Mouse (Mus musculus) small intestine, adult 2 months (tissue): ENCODE data around the gene Gm21190. TPM values are rescaled to one million over a fixed set of nuclear protein-coding genes. Genes with fewer than 3 reads are reported as not detected.
"Not testable (repeated sequence)": the region's sequence is repeated elsewhere in the genome, so short reads cannot be mapped to it uniquely, and the experiment has no call there.

ENCODE experiments used
- H3K27ac ChIP-seq: fragments of 200-500 bp; 2 replicates; pipeline ENCODE4 v1.5.1; 2012; ENCODE audit warnings: low read depth, low read length, control low read depth, inconsistent platforms; ENCODE audit not compliant: insufficient read depth
- H3K27me3 ChIP-seq: fragments of 200-500 bp; 2 replicates; pipeline ENCODE4 v1.6.1; 2012; ENCODE audit warnings: mild to moderate bottlenecking, moderate library complexity, low read length, inconsistent platforms; ENCODE audit not compliant: control insufficient read depth, insufficient read depth
- H3K36me3 ChIP-seq: fragments of 200-500 bp; 2 replicates; pipeline ENCODE4 v1.6.1; 2012; ENCODE audit warnings: mild to moderate bottlenecking, low read length, control low read depth, inconsistent platforms; ENCODE audit not compliant: control insufficient read depth, insufficient read depth
- H3K4me1 ChIP-seq: fragments of 200-500 bp; 2 replicates; pipeline ENCODE4 v1.6.1; 2012; ENCODE audit warnings: low read length, inconsistent platforms, mixed read lengths; ENCODE audit not compliant: control insufficient read depth, insufficient read depth, insufficient read length
- H3K4me3 ChIP-seq: fragments of 200-500 bp; 2 replicates; pipeline ENCODE4 v1.5.1; 2012; ENCODE audit warnings: low read depth, mild to moderate bottlenecking, control low read depth, inconsistent platforms, low read length, moderate library complexity
- CTCF ChIP-seq: fragments of 200-500 bp; IDR thresholded peaks from 2 replicates; pipeline ENCODE4 v1.5.1; 2012; ENCODE audit warnings: low read depth, mild to moderate bottlenecking, control low read depth, inconsistent platforms, low read length, moderate library complexity, mixed read lengths; ENCODE audit not compliant: insufficient replicate concordance, insufficient read length; ENCODE audit errors: extremely low read depth
- POLR2A ChIP-seq: fragments of 200-500 bp; IDR thresholded peaks from 2 replicates; pipeline ENCODE4 v1.6.1; 2012; ENCODE audit warnings: low read depth, mild to moderate bottlenecking, control low read depth, inconsistent platforms, low read length, moderate library complexity
- WGBS: fragments of 180-500 bp; shearing (Covaris S2); methylation state at CpG from one replicate; pipeline ENCODE4 v1.1.7; 2018; 5-methylcytosine and 5-hydroxymethylcytosine counted together
- polyA plus RNA-seq: library from polyadenylated mRNA; depleted of rRNA; stranded (reverse); fragments of >200 nt; gene quantifications from 2 replicates; pipeline ENCODE4 v1.2.3, GENCODE M21; 2012; rRNA removed

Gene Gm21190
- polyA plus RNA-seq, 1 experiment, result not detected

DNA sequence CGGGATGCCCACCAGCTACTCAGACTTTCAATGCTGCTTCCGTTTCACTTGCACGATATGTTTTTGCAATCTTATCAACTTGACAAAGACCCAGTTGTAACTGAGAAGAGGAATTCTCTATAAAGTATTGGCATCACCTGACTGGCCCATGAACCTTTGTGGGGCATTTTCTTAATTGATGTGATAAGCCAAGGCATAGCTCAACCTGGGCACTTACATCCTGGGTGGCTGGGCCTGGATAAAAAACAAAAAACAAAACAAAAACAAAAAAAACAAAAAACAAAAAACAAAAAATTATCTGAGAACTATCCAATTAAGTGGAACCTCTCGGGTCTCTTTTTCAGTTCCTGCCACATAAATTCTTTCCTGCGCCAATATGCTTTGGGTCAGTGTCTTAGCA lies 40.3 kb downstream of the Gm21190 start:
- Histone ChIP-seq H3K27ac (no peak overlapping the region), H3K27me3 (no peaks in the 10 kb centered on the region), H3K36me3 (no peaks in the 10 kb centered on the region), H3K4me1 (no peaks in the 10 kb centered on the region), H3K4me3 (no peak overlapping the region)
- WGBS, result 86% methylated on average over 5 of the region's 5 CpGs
- TF ChIP-seq CTCF, result no peak
- no peak for TF ChIP-seq POLR2A

DNA sequence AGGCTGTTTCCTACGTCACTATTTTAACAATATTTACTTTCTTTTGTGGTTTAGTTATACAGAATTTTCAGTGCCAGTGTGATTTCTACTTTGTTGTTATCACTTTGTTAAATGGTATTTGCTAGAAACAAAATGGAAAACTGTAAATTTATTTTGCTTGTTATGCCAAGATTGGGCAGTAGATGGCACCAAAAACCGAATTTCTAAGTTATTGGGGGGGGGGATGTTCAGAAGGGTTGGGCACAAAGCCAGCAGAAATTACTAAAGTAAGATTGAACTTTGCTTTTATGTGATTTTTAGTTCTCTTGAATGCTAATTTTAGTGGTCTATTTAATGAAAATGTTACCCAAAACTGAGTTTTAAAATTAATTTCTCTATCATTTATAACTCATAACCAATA lies 44.4 kb downstream of the Gm21190 start:
- H3K4me1 ChIP-seq, H3K27ac ChIP-seq, H3K4me3 ChIP-seq, H3K27me3 ChIP-seq, H3K36me3 ChIP-seq: not testable (repeated sequence)
- WGBS, result 19% methylated on average over 2 of the region's 2 CpGs

DNA sequence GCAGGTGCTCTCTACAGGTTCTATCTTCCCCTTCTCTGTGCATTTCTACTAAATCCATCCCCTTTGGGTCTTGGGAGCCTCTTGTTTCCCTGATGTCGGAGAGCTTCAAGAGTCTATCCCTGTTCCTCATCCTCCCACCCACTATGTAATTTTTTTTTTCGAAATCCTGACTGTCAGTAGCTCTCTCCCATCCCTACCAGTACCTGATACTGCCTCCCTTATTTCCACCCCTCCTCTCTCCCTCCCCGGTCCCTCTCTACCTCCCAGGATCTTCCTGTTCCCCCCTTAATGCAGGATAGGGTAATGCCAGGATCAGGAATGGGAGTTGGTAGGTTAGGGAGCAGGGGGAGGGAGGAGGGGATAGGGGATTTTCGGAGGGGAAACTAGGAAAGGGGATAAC lies 45.4 kb downstream of the Gm21190 start:
- WGBS, result 49% methylated on average over 4 of the region's 4 CpGs
- not testable (repeated sequence) for H3K27me3 ChIP-seq

DNA sequence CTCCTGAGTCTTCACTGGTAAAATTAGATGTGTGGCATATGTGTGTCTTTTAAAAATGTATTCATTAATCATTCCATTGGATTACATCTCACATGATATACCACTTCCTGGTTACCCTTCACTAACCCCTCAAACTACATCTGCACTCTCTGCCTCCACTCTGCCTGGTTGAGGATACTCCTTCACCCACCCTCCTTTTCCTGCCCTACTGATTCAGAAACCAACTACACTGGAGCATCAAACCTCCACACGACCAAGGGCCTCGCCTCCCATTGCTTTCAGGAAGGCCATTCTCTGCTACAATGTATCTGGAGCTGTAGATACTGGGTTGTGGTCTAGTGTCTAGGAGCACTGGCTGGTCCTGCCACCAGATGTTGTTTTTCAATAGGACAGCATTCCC lies 46.2 kb downstream of the Gm21190 start:
- H3K27ac ChIP-seq, H3K4me1 ChIP-seq, H3K27me3 ChIP-seq, H3K36me3 ChIP-seq, H3K4me3 ChIP-seq: not testable (repeated sequence)
- 54% methylated on average over 2 of the region's 2 CpGs for WGBS

More for the DNA sequence above, 45.4 kb downstream of the Gm21190 start:
- not testable (repeated sequence) for H3K36me3 ChIP-seq, H3K4me3 ChIP-seq, H3K27ac ChIP-seq, H3K4me1 ChIP-seq

DNA sequence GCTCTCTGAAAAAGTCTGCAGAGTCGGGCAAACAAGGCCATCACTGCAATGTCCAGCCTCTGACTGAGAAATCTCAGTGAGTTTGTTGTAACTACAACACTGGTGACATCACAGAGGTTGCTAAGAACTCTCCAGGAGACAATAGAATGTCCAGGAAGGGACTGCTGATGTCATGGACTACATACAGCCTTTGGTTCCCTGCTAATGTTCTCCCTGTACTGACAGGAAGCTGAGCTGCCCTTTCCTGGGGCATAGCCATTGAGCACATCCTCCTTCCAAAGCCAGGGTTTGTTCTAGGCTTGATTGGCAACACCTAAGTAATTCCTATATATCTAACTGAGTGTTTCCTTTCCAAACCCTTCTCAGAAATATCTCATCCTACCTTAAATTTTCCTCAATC lies 52.6 kb downstream of the Gm21190 start, which contains the start of gene Gm21149:
Gm21149 (minus strand) TSS at position 101 of the 400 bp plus-strand sequence.
- 47% methylated on average over 1 of the region's 1 CpGs for WGBS
- not testable (repeated sequence) for H3K4me1 ChIP-seq, H3K27me3 ChIP-seq, H3K36me3 ChIP-seq, H3K27ac ChIP-seq, H3K4me3 ChIP-seq

Other genes starting within 250 kb of the Gm21190 start
- gene Gm21149, start 52.7 kb downstream of the Gm21190 start, polyA plus RNA-seq, result not detected in 2 replicates
- not detected in 2 replicates for gene Gm21083, start 48.1 kb upstream of the Gm21190 start, polyA plus RNA-seq
- gene Speer4d, start 89.8 kb upstream of the Gm21190 start, polyA plus RNA-seq, result not detected in 2 replicates
- not detected in 2 replicates for gene 4930572O03Rik, start 127.8 kb upstream of the Gm21190 start, polyA plus RNA-seq
- gene Speer4c, start 185.0 kb upstream of the Gm21190 start, polyA plus RNA-seq, result not detected in 2 replicates